Mouse (Mus musculus) naive thymus-derived CD4-positive, alpha-beta T cell, adult 2 months (primary cell): Measurements from ENCODE around the gene Adtrp.

Source experiments
- DNase-seq: peaks from one replicate; pipeline ENCODE4 v3.0.0-alpha.2; 2011; ENCODE audit warnings: low read depth

Gene Adtrp

DNA sequence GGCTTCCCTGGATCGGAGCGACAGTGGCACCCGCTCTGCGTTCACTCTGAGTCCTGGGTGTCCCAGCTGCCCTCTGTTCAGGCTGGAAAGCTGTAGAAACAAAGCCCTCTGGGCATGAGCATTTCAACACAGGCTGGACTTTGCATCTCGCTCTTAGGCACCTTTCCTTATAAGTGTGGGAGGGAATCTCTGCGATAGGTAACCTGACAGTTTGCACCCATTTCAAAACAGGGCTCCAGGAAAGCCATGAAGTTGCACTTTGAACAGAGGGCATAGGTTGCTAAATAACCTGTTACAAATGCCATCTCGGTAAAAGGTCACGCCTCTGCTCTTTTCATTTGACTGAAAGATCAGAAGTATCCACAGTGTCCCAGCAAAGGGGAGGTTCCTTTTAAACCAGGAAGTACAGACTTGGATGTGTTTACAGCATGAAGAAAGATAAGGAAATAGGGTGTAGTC is 19.2 kb downstream of the Adtrp start:
- DNase-seq, result no peak

DNA sequence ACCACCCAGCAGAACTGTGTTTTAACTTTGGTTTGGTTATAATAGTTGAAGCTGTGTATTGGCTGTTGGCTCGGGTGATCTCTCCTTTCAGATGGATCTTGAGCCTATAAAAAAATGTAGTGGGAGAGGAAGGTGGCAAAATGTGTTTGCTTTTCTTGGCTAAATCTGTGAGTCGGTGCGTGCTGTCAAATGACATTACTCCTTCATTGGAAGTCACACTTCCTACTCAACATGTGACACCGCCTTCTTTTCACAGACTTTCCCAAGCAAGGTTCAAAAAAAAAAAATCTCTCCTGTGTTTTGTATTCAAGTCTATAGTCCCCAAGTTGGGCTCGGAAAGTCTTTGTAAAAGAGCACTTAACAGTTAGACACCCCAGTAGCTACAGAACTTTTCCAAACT is 19.9 kb downstream of the Adtrp start:
- no peak for DNase-seq

DNA sequence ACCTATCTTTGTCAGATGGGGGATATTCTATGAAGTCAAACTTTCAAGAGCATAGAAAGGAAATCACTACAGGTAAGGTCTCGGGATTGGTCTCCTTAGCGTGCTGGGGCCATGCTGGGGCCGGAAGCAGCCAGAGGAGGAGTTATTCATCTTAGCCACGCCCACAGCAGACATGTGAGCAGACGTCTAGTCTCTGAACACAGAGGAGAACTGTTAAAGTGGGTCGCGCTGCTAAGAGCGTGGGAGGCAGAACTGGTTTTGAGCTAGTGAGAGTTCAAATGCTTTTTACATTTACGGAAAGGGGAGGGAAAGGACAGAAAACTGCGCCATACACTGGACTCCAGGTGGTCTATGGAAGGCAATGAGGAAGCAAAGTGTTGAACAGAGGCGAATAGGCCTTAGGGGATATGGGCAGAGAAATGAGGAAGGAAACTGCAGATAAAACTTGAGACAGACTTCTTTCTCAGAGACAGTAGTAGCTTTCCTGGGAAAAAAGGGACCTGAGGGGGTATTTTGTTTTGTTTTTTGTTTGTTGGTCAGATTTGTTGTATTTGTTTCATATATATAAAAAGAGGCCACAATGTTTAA is 22.0 kb downstream of the Adtrp start:
- DNase-seq, result peak; percentile 78

DNA sequence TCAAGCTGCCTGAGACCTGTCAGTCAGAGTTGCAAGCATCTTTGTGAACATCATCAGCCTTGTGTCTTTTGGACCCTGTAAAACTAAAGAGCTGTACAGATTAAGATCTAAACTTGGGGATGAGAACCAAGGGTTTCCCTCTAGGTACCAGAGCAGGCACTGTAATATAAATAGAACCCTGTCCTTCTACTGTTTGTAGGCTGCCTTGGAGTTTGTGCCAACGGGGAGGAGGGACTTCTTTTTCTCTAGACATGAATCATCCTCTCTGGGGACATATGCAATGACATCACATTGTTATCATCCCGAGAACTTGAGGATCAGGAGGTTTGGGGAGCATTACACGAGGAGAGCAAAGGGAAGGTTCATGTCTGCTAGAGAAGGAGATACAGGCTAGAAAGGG is 24.4 kb downstream of the Adtrp start:
- no peak for DNase-seq

DNA sequence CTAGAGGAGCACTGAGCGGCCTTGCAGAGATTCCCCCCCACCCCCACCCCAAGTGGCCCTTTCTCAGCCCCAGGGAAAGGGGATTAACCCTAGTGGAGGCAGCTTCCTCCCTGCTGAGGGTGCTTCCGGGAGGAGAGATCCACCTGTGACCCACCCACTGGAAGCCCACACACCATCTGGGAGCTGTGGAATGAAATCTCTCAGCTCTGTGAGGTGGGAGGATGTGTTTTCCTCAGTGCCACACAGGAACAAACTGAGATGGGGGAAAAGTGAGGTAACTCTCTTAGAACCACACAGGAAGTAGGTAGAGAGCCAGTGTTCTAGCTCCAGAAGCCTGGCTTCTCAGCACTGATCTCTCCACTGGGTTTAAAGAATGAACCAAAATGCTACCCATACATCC is 24.9 kb downstream of the Adtrp start:
- DNase-seq, result no peak

DNA sequence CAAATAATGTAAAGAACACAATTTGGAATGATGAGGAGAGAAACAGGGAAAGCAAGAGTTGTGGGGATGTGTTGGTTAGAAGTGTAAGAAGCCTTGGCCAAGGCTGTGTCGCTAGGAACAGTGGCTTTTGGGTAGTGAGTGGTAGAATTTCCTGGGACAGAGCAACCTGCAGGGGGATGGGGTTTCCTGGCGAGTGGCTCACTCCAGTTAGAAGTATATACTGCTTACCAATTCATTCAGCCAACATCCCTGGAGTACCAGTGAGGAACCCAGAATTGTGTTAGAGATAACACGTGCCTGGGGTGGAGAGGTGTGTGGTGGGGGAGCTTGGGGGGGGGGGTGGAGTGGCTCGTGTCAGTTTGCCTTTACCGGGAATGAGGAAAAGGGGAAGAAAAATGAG is 25.4 kb downstream of the Adtrp start:
- DNase-seq, result no peak

DNA sequence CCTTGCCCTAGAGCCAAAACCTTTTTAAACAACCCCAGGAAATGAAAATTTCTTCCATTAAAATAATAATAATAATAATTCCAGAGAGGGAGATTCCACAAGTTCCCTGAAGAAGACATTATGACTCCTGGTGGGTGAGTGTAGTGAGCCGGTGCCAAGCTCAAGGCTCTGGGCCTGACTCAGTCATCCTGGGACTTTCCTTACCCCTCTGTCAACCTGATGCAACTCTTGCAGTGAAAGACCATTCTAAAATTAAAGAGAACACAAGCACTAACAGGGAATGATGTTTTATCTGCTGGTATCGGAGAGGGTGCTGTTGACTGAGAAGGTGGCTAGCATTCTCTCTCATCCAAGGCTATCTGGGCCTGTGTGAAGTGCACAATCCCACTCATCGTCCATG is 26.5 kb downstream of the Adtrp start:
- no peak for DNase-seq

DNA sequence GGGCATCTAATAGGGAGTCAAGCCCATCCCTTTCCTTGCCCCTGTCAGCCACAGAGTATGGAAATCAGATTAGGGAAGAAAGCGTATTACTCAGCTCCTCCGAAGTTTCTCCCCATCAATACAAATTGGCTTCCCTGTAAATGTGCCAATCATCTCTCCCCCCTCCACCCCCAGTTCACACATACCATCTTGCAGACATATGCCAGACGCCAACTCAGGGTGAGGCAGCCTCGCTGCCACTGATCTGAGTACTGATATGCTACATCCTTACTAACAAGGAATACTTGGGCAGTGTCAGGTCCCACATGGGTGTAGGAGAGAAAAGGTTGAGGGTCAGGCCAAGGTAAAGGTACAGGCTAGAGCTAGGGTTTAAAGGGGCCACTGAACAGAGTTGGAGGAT is 27.6 kb downstream of the Adtrp start:
- no peak for DNase-seq

DNA sequence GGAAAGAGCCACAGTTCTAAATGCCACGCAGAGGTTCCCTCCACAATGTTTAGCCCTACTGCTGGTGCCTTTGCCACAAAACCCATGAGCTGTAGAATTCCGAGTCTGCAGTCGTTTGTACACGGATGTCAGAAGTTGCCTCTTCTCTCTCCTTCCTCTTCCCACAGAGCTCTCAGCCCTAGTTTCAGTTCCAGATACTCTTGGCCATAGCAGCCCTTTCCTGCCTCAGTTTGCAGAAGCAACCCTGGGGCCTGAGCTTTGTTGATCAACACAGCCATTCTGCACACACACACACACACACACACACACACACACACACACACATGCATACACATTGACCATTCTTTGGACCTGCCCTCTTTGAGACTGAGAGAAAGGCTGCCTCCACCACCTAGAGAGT is 28.0 kb downstream of the Adtrp start:
- no peak for DNase-seq

DNA sequence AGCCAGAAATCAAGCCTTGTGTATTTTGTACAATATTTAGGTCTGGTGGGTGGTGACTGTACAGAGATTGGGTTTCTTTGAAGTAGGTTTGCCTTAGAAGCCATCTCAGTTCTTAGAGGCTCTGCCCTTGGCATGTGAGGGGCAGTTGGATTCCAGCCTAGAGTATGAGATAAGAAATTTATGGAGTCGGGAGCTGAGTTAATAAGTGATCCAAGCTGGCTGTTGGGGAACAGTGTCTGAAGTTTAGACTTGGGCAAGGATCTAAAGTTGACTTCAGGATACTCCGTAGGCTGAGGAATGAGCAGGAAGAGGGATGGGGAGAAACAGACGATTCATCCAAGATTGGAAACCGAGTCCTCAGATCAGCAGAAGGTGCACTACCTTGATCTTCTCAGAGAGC is 29.9 kb downstream of the Adtrp start:
- DNase-seq, result no peak

DNA sequence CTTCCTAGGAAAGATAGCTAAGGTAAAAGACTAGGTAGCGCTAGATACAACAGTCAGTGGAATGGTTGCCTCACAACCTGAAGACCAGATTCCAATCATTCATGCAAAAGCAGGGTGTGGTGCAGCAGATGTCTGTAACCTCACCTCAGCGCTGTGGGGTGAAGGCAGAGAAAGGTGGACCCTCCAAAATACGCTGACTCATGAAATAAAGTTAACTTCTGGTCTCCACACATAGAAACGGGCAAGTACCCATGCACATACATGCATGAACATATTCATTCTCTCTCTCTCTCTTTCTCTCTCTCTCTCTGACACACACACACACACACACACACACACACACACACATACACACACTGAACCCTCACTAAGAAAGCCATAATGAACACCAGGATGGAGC is 30.8 kb downstream of the Adtrp start:
- DNase-seq, result no peak

DNA sequence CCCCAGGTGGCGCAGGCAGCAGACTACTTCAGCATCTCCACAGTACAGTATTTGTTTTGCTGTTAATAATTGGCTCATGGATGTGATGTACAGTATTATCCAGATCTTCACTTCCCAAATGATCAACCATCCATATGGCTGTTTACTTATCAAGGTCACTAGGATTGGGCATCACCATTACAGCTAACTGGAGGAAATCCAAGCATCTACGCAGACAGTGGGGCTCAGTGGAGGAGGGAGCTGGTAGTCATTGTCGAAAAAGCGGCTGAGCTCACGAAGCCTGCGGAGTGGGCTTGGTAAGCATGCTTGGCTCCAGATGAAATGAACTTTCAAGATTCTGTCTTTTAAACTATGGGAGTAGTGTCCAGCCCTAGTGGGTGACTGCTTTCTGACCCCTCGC is 36.7 kb downstream of the Adtrp start:
- no peak for DNase-seq

DNA sequence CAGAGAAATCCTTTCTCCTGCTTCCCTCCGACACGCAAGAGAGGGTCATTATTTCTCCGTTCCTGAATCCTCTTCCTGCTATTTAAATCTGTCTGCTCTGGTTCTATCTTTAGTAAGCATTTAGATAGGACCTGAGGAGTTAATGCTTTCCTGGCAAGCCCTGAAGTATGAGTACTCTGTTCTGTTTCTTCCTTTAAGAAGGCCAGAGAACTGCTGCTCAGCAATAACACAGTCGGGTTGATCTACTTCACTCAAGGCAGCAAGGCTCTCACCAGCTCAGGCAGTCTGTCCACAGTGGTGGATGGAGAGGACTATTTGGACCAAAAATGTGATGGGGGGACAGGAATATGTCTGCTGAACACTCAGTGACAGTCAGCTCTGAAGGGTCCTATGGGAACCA is 39.7 kb downstream of the Adtrp start:
- no peak for DNase-seq

DNA sequence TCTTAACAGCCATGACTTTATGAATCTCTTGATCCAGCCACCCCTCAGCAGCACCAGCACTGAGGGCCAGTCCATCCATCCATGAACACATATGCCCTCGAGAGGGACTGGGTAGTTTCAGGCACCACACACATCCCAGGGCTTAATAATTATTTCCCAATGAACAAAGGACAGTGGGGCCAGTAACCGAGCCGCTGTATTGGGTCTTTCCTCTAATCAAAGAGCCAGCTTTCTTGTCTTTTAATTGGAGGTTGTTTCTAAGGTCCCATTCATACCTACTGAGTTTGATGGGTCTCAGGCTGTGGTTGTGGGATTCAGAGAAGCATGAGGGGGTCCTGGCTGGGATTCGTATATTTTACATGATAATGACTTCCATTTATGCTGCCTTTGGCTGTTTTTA is 40.2 kb downstream of the Adtrp start:
- no peak for DNase-seq

DNA sequence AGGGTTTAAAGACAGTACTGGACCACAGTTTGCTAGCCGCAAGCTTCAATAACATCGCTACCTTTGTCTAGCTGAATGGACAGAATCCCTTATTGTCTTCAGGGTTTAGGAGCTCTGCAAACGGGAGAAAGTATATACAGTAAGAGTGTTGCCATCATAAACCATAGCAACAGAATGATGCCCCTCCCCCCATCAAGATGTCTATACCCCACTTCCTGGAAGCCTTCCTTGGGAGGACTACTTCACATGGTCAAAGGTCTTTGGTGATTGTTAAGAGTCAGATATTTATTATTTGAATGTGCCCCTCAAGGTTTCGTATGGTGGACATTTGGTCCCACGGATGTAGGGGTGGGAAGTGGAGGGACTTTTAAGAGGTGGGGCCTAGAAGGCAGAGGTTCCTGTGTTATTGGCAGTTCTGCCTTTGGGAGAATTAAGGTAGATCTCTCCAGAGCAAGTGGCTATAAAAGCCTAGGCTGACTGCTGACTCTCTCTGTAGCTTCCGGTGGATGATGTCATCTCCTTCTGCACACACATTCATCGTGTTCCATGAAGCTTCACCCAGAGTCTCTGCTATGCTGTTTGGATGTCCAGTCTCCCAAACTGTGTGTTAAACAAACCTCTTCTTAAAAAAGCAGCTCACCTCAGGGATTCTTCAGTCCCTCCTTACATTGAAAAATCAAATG is 42.2 kb downstream of the Adtrp start:
- DNase-seq, result no peak

DNA sequence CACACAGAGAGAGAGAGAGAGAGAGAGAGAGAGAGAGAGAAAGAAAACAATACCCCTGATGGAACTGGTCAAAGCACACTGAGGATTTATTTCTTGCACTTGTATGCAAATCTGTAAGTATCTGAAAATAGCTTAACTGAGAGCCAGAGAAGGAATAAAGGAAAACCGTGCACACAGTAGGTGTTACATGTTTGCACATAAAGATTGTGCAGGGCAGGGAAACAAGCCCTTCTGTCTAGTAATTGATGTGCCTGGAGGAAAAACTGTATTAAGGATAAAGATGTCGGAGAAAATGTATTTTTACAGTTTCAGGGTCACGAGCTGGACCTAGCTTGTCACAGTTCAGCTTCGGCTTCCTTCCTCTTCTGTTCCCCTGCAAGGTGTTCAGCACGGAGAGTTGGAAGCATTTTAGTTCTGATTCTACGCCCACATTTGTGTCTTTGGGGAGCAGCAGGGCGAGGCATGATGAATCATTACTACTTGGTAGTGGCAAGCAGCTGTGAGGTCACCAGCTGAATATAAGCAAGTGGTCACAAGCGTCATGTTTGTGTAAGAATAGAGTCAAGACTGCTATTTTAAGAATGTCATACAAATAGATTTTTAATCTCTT is 43.7 kb downstream of the Adtrp start:
- DNase-seq, result no peak

DNA sequence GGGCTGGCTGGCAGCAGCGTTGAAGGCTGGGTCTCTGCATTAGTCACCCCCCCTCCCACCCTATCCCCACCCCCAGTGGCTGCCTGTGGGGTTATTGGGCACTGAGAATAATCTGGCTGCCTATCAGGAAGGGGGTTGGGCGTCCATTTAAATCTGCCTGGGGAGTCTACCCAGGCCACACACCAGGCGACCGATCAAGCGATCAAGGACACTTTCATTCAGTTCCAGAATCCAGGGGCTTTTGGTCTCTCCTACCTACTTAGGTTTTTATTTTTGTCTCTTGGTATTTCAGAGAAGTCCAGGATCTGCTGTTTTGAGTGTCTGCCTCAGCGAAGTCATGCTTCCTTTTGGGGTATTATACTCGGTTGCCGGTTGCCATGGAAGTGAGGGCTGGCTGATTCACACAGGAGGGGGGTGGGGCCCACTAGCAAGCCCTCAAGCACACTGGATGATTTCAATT is 46.3 kb downstream of the Adtrp start:
- peak; percentile 23 for DNase-seq

DNA sequence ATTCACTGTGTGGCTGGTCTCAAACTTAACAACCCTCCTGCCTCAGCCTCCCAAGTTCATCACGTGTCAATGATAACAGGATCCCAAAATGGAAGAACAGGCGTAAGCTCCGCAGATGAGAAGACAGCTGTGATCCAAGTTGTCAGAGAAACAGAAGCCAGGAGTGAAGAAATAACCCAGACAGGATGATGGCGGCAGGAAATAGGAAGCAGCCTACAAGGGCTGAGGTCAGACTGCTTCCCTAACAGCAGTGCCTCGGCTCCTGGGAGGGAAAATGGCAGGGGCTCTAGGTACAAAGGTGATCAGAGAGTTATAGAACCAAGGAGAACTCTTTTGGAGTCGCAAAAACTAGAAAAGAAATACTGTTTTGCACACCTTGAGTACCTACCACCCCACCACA is 54.6 kb downstream of the Adtrp start:
- DNase-seq, result no peak

DNA sequence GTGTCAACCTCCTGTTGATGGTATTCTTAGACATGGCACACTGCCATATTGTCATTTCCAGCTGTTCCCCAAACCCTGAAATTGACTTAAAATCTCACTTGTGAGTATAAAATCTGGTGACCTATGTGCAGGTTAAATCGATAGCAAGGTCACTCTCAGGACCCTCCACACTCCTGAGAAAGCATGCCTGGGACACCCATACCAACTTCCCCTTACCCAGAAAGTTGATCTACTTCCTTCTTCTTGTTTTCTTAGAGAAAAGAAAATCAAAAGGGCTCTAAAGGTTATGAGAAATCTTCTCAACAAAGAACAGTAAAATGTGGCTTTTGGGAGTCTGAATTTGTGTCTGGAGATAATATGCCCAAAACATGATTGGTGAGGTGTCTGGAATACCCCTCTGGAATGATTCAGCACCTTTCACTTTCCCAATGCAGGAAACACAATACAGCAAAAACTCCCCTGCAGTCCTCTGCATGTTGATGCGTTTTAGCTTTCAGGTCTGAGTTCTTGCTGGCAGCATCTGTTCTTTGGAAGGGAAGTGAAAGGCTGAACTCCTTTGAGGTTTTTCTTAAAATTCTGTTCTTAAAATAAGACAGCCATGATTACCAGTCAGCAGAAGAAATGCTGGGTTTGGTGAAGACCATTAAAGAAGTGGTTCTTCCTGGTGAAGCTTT is 59.5 kb downstream of the Adtrp start:
- DNase-seq, result peak; percentile 15

DNA sequence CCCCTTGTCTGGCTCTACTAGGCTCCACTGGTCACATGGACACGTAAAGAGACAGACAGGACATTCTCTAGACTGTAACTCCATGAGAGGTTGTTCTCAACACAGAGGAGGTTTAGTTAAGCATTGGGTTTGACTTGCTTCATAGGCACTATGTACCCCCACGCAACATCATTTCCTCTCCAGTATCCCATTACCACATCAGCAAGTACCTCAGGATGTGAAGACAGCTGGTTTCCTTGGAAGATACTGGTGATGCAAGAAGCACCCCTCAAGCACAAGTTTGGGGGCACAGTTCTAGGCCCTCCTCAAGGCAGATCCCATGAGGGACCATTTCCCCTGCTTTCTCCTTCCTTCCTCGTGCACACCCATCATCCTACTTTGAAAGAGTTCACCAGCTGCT is 60.8 kb downstream of the Adtrp start:
- no peak for DNase-seq

DNA sequence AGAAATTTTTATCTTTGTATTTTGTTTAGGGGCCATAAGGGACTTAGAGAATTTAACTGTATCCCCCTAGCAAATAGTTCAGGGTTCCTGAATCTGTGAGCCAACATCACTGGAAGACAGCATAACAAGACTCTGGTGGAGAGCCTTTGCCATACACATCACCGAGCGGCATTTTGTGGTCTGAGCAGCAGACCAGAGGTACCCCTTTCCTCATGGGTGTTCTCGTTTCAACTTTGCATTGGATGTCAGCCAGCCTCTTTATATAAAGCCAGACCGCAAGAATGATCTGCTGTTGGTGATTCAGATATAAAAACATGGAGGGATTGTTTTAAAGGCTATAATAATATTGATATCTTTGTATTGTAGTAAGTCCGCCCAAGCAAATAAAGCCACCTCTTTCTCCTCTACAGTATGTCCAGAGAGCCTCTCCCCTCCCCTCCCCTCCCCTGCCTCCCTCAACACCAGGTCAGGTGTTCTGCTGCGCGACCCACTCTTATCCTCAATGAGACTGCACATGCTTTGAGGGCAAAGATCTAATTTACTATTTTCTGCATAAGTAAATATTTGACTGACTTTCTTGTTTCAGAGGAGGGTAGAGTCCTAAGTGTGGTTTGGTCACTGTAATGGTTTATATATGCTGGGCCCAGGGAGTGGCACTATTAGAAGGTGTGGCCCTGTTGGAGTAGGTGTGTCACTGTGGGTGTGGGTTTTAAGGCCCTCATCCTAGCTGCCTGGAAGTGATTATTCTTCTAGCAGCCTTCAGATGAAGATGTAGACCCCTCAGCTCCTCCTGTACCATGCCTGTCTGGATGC is 62.4 kb downstream of the Adtrp start:
- DNase-seq, result no peak

DNA sequence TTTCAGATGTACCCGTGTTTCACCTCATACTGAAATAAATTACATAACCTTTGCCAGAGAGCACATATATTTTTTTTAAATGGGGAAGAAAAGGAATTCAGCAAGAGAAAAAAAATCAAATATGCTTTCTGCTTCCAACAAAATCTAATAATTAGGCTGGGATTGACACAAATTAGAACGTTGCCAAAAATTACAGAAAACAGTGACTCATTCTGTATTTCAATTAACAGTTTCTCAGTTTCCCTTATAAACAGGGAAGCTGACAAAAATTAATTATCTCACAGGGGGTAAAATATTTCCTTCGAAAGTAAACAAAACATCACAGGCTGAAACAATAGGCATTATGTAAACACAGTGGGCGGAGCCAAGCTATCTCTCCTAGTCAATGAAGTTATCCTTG is 67.2 kb downstream of the Adtrp start:
- no peak for DNase-seq
